Mouse (Mus musculus) cerebellum, adult 9-11 months (tissue): ENCODE measurements around the gene Fto.

Source experiments
- DNase-seq: peaks from one replicate; pipeline ENCODE4 v3.0.0; 2022

The Fto gene

DNA sequence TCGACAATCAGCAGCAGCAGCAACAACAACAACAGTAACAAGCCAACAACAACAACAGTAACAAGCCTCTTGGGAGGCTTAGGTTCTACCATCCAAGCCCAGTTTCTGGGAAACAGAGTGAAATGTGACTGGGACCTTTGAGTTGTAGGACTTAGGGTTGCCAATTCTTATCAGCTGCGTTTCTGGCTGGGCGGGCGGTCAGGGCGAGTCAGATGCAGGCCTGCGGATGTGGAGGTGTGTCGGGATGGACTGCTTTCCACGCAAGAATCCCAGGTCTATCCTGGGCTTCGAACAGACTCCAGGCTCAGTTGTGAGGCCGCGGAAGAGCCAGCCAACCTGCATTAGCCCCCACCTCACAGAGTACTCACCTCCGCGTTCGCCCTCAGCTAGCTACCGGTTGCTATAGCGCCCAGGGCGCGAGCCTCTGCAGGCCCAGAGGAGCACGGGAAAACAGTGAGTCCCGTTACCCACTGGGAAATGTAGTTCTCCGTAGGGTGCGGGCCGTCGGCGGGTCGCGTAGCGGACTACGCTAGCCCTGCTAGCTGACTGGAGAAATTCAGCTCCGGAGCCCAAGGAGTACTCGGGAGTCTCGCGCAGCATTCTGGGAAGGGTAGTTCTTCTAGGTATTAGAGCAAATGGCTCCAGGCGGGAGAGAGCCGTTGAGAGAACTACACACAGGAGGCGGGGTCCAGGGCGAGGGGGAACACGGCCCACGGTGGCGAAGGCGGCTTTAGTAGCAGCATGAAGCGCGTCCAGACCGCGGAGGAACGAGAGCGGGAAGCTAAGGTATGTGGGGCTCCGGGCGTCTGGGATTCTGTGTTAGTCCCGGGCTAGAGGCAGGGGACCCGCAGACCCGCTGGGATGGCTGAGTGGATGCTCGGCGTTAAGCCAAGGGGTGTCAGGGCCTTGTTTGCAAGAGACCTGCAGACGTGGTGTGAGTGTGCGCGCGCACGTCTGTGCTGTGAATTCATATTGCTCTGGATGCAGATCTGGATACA, at the start of gene Fto, which contains the start of gene Rpgrip1l:
Gene Fto (plus strand): TSS at position 691 of the 998 bp plus-strand sequence.
Gene Rpgrip1l (minus strand): TSS at position 428 of the 998 bp plus-strand sequence.
- DNase-seq, result peak; percentile 98

DNA sequence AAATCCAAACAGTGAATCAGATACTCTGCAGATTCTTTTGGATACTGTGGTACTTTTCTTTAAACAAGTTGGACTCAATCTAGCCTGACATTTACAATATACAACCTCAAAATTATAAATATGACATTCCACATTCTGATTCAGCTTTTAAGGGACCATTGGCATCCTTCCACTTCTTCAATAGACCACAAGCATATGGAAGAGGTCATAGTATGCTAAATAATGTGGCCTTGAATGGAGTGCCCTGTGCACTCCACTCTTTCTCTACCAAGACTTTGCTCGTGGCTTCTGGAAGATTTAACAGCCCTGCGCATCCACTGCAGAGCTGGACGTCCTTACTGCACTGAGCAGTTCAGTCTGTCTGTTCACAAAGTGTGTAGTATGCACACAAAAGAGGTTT, 49.4 kb upstream of the Fto start:
- DNase-seq, result no peak

GRCm38 (mm10) chr8:91264564-91264963, 48.8 kb upstream of the Fto start:
- DNase-seq, result no peak

GRCm38 (mm10) chr8:91269374-91269958, 43.9 kb upstream of the Fto start:
- DNase-seq, result no peak

DNA sequence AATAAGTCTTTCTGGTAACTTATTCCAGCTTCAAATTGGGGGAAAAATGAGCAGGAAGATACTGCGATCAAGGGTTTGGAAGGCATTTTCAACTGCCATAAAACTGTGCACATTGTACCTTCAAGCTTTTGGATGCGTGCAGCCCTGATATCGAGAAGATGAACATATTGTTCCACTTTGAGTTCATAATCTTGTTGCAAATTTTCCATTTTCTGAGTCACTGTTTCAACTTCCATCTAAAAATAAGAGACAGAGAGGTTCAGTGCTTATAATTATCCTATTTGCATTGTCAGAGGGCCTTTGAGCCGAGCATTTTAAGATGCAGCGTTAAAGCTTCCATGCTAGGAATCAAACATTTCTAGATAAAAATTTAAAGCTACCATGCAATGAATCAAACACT, 39.8 kb upstream of the Fto start:
- no peak for DNase-seq

DNA sequence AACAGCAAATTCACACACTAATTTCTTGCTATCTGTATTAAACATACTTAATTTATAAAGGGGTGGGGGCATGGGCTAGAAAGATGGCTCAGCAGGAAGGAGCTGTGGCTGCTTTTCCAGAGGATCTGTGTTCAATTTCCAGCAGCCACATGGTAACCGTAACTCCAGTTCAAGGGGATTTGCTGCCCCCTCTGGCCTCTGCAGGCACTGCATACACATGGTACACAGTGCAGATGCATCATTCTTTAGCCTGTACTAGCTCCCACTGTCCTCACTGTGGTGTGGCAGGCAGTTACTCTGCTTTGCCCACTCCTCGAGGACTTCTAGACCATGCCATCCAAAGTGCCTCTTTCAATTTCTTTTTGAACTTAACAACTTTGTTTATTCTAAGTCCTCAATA, 37.0 kb upstream of the Fto start:
- DNase-seq, result no peak

DNA sequence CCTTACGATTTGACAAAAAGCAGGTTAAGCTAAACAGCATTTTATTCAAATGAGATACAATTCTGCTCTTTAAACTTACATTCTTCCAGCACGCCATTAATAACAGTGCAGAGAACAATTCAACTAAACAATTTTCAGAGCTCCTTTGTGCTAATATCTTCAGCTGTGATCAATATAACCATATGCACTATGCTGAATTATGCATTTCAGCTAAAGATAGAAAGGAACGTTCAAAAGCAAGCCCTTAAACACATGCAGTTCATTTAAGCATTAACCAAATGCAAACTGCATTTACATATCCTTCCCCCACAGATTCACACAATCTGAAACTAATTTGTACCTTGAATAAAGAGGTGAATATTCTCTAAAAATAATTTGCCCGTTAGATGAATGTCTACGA, 35.3 kb upstream of the Fto start:
- DNase-seq, result no peak

GRCm38 (mm10) chr8:91280467-91281212, 32.7 kb upstream of the Fto start:
- no peak for DNase-seq

DNA sequence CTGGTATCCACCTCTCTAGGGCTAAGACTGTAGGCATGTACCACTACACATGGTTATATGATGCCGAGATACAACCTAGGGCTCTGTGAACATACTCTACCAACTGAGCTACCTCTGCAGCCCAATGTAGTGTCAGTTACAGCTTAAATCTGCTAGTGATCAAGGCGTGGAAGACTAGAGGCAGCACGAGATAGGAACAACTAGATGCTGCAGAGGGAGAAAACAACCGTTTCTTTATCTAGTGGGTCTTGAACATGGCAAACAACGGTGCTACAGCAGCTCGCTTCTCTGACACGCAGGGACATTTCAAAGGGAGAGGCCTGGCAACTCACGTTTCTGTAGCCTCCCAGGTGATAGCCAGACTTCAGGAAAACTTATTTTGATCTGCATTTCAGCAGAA, 31.8 kb upstream of the Fto start:
- DNase-seq, result no peak

DNA sequence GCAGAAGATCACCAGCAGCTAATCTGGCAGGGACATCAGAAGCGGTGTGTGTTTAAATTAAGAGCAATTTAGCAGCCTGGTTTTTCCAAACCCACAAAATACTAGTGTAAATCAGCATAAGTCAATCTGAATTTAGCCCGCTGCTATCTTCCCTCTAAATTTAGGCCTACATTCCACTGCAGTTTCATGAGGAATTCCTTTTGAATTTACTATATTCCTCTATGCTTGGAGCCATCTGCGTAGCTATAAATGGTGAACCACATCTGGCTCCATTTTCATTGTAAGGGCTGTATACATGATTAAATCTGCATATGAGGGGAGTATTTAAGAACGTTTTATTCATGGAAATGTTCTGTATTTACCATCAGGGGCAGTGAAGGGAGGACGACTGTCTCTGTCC, 30.7 kb upstream of the Fto start:
- no peak for DNase-seq

DNA sequence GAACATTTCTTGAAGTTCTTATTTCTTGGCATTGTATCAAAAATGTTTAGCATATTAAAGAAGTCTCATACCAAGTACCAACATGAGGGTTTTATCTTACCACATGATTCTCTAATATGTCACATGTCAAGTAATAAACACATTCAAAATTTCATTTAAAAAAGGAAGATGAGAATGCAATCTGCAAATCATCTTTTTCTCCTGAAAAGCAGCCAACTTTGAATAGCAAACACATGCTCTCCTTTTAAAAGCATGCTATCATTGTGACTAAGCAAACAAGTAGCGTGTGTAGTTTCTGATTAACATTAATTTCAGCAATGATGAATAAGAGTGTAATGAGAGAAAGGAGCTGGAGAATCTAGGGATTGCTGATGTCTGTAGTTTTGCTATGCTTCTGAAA, 29.5 kb upstream of the Fto start:
- no peak for DNase-seq

DNA sequence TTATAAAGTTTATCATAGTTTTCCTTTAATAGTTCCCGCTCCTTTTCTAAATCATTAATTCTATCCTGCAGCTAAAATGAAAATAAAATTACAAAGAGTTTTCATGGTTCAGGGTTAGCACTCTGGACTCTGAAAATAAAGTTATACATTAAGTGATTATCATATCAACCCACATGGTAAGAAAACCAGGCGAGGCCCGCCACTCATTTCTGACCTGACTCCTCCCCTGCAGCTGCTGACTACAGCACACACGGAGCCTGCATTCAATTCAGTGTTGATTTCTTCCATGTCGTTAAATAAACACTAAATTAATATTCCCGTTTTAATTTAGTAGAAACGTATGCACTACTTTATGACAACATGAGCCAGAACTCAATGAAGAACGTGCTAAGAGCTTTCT, 27.1 kb upstream of the Fto start:
- DNase-seq, result no peak

DNA sequence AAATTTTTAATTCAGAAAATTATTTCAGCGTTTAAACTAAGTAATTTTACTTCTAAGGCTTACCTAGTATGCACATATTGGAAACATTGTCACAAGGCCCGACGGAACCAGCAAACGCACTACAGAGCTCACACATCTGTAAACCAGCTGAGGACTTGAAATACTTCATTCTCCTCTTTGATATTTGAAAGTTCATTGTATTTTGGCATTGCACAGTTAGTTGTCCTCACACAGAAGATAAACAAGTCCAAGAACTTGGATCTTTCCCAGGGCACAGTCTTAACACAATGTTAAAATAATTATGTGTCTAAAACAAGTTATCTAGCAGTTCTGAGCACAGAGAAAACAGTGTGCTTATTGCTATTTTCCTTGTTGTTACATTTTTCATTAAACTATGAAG, 22.7 kb upstream of the Fto start:
- DNase-seq, result no peak

- DNase-seq, result no peak
These were observed 17.5 kb upstream of the Fto start for GRCm38 (mm10) chr8:91295786-91296185.

DNA sequence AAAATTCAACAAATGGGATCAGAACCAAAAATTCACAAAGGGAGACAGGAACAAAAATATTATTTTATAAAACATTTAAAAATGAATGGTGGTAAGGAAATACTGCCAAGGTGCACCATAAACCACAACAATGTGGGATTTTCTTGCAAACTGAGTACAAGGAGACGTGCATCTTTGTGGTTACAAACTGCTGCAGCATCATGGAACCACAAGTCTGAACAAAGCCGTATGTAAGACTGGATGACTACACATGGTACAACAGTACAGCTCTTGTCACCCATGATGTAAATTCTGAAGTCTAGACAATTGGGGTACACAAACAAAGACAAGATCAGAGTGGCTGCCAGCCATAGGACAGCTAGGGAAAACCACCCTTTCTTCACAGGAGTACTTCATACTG, 14.7 kb upstream of the Fto start:
- no peak for DNase-seq

DNA sequence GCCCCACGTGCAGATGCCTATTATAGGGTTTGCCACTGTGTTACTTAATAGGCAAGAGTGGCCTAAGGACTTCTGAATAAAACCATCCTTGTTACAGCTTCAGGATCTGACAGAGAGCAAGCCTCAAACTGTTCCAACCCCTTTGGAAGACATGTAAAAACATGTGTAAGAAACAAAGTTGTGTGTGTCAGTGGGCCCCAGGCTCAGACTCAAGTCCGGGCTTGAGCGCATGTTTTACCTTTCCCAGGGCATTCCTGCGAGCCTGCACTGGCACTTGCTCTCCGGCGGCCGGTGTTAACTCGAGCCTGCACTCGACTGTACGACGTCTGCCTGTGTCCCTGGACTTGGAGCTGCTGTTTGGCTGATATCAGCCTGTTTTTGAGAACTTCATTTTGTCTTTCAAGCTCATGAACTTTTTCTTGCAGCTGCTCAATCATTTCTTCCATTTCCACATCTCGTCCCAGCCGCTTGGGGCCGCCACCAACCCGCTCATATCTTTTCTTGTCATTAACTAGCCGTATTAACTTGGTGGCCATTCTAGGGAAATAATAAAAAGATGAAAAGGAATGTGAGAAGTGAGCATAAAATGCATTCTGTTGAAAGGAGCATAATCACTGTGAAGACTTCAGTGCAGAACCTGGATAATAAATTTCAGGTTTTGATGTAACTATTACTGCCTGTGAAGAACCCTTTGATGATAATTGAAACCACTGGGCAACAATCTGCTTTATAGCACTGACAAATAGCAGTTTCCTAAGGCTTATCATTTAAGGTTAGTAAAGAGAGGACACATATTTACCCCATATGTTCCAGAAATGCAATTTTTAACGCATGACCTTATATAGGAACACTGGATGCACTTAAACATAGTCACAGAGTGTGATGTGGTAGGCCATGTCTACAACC, 8.6 kb upstream of the Fto start:
- no peak for DNase-seq

DNA sequence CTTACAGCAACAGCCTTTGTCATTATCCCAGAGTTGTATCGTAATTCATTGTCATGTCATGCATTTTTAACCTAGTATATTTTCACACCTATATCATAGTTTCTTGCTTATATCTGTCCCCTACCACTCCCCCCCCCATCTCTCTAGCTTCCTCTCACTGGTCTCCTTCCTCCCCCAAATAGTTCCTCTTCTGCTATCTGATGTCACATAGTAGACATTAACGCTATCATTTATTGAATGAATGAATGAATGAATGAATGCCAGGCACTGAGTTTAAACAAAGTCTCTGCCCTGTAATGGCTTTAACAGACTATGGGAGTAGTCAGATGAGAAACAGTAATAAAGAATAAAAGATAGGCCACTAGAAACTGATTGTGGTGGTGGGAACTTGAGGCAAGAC, 983 bp upstream of the Fto start:
- no peak for DNase-seq

DNA sequence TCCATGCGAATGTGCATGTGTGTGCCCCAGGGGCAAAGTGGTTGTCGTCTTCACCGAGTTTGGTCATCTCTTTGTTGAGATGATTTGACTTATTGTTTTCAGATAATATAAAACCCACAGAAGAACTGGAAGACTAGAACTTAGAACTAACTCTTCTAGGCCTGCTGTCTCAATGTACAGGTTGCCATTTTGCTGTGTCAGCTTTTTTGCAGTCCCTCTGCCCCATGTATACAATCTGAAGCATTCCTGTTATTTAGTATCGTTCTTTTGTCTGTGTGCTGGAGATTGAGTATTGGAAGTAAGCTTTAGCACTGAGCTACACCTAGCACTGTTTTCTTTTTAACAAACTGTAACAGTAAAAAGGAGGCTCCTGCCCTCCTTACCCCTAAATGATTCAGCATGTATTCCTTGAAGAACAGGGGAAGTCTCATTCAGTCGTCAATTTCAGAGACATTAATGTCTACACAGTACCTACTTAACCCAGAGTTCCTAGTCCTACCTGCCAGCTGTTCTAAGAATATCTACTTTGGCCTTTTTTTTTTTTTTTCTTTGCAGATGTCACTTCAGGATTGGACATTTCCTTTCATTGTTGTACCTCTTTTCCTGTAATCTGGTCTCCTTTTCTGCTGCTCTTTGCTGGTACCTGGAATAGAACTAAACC, 4.4 kb downstream of the Fto start:
- DNase-seq, result no peak

DNA sequence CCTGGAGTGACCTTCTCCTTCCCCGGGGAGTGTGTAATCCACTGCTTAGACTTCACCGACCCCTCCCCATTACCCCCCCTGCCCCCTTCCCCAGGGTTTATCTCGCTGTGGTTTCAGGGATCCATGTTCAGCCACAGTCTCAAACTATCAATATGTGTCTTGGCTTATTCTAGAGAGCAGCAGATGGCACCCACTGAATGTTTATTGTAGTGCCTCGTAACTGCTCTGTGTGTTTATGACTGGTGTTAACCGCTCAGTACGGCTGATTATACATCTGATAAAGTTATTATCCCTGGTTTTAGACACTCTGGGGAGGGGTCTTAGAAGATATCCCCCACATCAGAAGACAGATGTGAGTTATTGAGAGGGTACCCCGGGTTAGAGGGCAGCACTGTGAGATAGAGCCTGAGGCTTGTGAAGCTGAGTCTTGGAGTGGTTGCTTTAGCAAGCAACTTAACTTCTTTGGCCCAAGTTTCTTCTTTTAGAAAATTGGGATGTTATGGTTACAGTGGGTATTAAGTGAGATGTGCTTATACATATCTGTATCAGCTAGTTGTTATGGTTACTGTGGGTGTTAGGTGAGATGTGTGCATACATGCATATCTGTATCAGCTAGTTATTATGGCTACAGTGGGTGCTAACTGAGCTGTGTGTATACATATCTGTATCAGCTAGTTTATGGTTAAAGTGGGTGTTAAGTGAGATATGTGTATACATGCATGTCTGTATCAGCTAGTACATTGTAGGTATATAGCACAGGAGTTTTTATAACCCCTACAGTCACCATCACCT, 5.8 kb downstream of the Fto start:
- no peak for DNase-seq

- DNase-seq, result peak; percentile 56
These were observed 10.2 kb downstream of the Fto start for GRCm38 (mm10) chr8:91323511-91323910.

GRCm38 (mm10) chr8:91324271-91324670, 10.9 kb downstream of the Fto start:
- DNase-seq, result no peak
